Mouse (Mus musculus): ENCODE measurements around the gene Ldhb. TPM values are rescaled to one million over a fixed set of nuclear protein-coding genes. Genes with fewer than 3 reads are reported as not detected.

The Ldhb gene
- total and polyA plus RNA-seq, 3 experiments, result 2,197 to 3,232 (median 2,754) TPM

GRCm38 (mm10) chr6:142543648-142544047 lies 35.9 kb upstream of the Ldhb start:
- no peak overlapping the region for H3K27ac ChIP-seq
- H3K4me1 ChIP-seq (ENCODE audit: control insufficient read depth, insufficient read depth, low read length), result peaks cover 3% of the 10 kb centered on the region
- H3K4me3 ChIP-seq, result no peak overlapping the region
- H3K27me3 ChIP-seq (ENCODE audit: control insufficient read depth, insufficient read depth, low read length), result no peaks in the 10 kb centered on the region
- no peaks in the 10 kb centered on the region for H3K79me2 ChIP-seq (replicated peaks; ENCODE audit: control insufficient read depth, insufficient read depth, low read length)
- H3K36me3 ChIP-seq (ENCODE audit: control insufficient read depth, insufficient read depth, low read length), result no peaks in the 10 kb centered on the region; the same call in 1 of the 2 replicates
- TF ChIP-seq POLR2A (IDR thresholded peaks at IDR 0.05; ENCODE audit: insufficient read depth, low read depth, low read length) (no peak), CTCF (IDR thresholded peaks at IDR 0.05) (no peak), EP300 (IDR thresholded peaks at IDR 0.05; ENCODE audit: insufficient read depth, low read depth, low read length) (no peak)
- WGBS, result 42% methylated on average over 4 of the region's 4 CpGs
- H3K9ac ChIP-seq (ENCODE audit: low read depth, low read length), result no peak overlapping the region
- DNase-seq, result no peak
- intact Hi-C loops (cut with DNase I), result no loop called here

GRCm38 (mm10) chr6:142542800-142543175 lies 35.0 kb upstream of the Ldhb start:
- 73% methylated on average over 6 of the region's 6 CpGs for WGBS
- Histone ChIP-seq H3K27ac (no peak overlapping the region), H3K27me3 (ENCODE audit: control insufficient read depth, insufficient read depth, low read length) (no peaks in the 10 kb centered on the region), H3K4me1 (ENCODE audit: control insufficient read depth, insufficient read depth, low read length) (peaks cover 5% of the 10 kb centered on the region), H3K4me3 (no peak overlapping the region), H3K9ac (ENCODE audit: low read depth, low read length) (no peak overlapping the region), H3K79me2 (replicated peaks; ENCODE audit: control insufficient read depth, insufficient read depth, low read length) (no peaks in the 10 kb centered on the region), H3K36me3 (ENCODE audit: control insufficient read depth, insufficient read depth, low read length) (no peaks in the 10 kb centered on the region; the same call in 1 of the 2 replicates)
- TF ChIP-seq POLR2A (IDR thresholded peaks at IDR 0.05; ENCODE audit: insufficient read depth, low read depth, low read length) (no peak), CTCF (IDR thresholded peaks at IDR 0.05) (no peak), EP300 (IDR thresholded peaks at IDR 0.05; ENCODE audit: insufficient read depth, low read depth, low read length) (no peak)
- no peak for DNase-seq
- intact Hi-C loops (cut with DNase I), result no loop called here

DNA sequence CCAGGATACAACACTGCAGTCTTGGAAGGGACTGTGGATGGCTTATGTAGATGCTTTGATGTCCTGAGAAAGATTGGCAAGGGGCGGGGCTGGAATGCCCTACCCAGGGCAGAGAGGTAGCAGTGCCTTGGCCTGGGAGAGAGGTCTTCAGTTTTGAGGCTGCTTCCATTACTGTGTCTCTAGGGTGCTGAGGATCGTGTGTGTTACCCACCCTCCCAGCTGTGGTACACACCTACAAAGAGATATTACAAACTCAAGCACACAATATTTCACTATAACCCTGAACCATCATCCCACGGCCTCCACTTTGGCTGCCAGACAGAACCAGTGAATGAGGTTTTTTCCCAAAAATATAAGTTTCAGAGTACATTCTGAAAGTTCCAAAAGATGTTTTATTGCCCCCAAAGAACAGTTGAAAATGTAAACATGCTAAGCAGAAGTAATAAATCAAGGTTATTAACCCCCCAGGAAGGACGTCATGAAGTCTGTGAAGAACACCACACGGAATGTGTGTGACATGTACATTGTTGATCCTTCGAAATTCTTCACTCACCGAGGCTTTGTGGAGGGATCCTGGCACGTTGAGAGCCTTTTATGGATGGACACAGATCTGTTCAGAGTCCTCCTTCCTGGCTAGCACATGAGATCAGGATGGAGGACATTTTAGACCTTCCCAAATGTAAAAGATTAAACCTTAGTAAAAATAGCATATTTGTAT lies 34.5 kb upstream of the Ldhb start:
- TF ChIP-seq EP300 (IDR thresholded peaks at IDR 0.05; ENCODE audit: insufficient read depth, low read depth, low read length), result no peak
- no peak for TF ChIP-seq POLR2A (IDR thresholded peaks at IDR 0.05; ENCODE audit: insufficient read depth, low read depth, low read length)
- intact Hi-C loops (cut with DNase I), result no loop called here

GRCm38 (mm10) chr6:142540561-142541160 lies 32.9 kb upstream of the Ldhb start:
- H3K9ac ChIP-seq (ENCODE audit: low read depth, low read length), result no peak overlapping the region

More for the DNA sequence above, 34.5 kb upstream of the Ldhb start:
- no peak for DNase-seq
- Histone ChIP-seq H3K4me1 (ENCODE audit: control insufficient read depth, insufficient read depth, low read length) (peaks cover 5% of the 10 kb centered on the region), H3K27me3 (ENCODE audit: control insufficient read depth, insufficient read depth, low read length) (no peaks in the 10 kb centered on the region), H3K36me3 (ENCODE audit: control insufficient read depth, insufficient read depth, low read length) (no peaks in the 10 kb centered on the region; the same call in 1 of the 2 replicates), H3K79me2 (replicated peaks; ENCODE audit: control insufficient read depth, insufficient read depth, low read length) (no peaks in the 10 kb centered on the region), H3K9ac (ENCODE audit: low read depth, low read length) (no peak overlapping the region), H3K27ac (no peak overlapping the region), H3K4me3 (no peak overlapping the region)
- WGBS, result 85% methylated on average over 8 of the region's 8 CpGs

GRCm38 (mm10) chr6:142540131-142540530 lies 32.4 kb upstream of the Ldhb start:
- peaks cover 5% of the 10 kb centered on the region for H3K4me1 ChIP-seq (ENCODE audit: control insufficient read depth, insufficient read depth, low read length)
- 57% methylated on average over 5 of the region's 5 CpGs for WGBS
- no peak overlapping the region for H3K9ac ChIP-seq (ENCODE audit: low read depth, low read length)
- H3K79me2 ChIP-seq (replicated peaks; ENCODE audit: control insufficient read depth, insufficient read depth, low read length), result no peaks in the 10 kb centered on the region
- no peak for TF ChIP-seq EP300 (IDR thresholded peaks at IDR 0.05; ENCODE audit: insufficient read depth, low read depth, low read length)
- no peak for TF ChIP-seq CTCF (IDR thresholded peaks at IDR 0.05)
- no peak for TF ChIP-seq POLR2A (IDR thresholded peaks at IDR 0.05; ENCODE audit: insufficient read depth, low read depth, low read length)
- H3K27me3 ChIP-seq (ENCODE audit: control insufficient read depth, insufficient read depth, low read length), result no peaks in the 10 kb centered on the region
- H3K4me3 ChIP-seq, result no peak overlapping the region
- H3K27ac ChIP-seq, result peak overlapping the region; percentile 33; the same call in 1 of the 2 replicates
- no peaks in the 10 kb centered on the region; the same call in 1 of the 2 replicates for H3K36me3 ChIP-seq (ENCODE audit: control insufficient read depth, insufficient read depth, low read length)
- intact Hi-C loops (cut with DNase I), result no loop called here
- DNase-seq, result no peak

More at GRCm38 (mm10) chr6:142540561-142541160, 32.9 kb upstream of the Ldhb start:
- no peak for DNase-seq
- H3K79me2 ChIP-seq (replicated peaks; ENCODE audit: control insufficient read depth, insufficient read depth, low read length), result no peaks in the 10 kb centered on the region
- intact Hi-C loops (cut with DNase I), result no loop called here
- H3K27me3 ChIP-seq (ENCODE audit: control insufficient read depth, insufficient read depth, low read length), result no peaks in the 10 kb centered on the region
- H3K36me3 ChIP-seq (ENCODE audit: control insufficient read depth, insufficient read depth, low read length), result no peaks in the 10 kb centered on the region; the same call in 1 of the 2 replicates
- TF ChIP-seq POLR2A (IDR thresholded peaks at IDR 0.05; ENCODE audit: insufficient read depth, low read depth, low read length), result no peak
- no peak for TF ChIP-seq EP300 (IDR thresholded peaks at IDR 0.05; ENCODE audit: insufficient read depth, low read depth, low read length)
- no peak for TF ChIP-seq CTCF (IDR thresholded peaks at IDR 0.05)
- H3K27ac ChIP-seq, result peak overlapping the region; percentile 2; the same call in 1 of the 2 replicates
- H3K4me3 ChIP-seq, result no peak overlapping the region
- 68% methylated on average over 10 of the region's 10 CpGs for WGBS
- H3K4me1 ChIP-seq (ENCODE audit: control insufficient read depth, insufficient read depth, low read length), result peaks cover 5% of the 10 kb centered on the region

DNA sequence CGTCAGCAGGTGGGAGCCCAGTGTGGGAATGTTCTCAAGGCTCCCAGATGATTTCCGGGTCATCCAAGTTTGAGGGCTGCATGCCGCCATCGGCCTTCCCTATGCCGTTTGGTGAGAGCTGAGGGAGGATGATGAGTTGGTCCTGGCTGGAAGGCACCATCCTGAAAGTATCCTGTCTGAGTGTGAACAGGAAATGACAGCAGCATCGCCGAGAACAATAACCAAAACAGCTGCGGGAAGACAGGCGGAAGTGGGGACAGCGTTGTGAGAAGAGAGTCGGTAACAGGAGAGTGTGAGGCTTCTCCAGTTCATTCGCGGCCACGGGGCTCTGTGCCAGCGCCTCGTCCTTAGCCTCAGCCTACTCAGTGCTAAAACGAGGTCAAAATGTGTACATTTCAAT lies 30.7 kb upstream of the Ldhb start:
- Histone ChIP-seq H3K27me3 (ENCODE audit: control insufficient read depth, insufficient read depth, low read length) (no peaks in the 10 kb centered on the region), H3K79me2 (replicated peaks; ENCODE audit: control insufficient read depth, insufficient read depth, low read length) (no peaks in the 10 kb centered on the region), H3K4me3 (no peak overlapping the region), H3K27ac (peak overlapping the region; percentile 56), H3K36me3 (ENCODE audit: control insufficient read depth, insufficient read depth, low read length) (no peaks in the 10 kb centered on the region; the same call in 1 of the 2 replicates), H3K9ac (ENCODE audit: low read depth, low read length) (no peak overlapping the region), H3K4me1 (ENCODE audit: control insufficient read depth, insufficient read depth, low read length) (peaks cover 5% of the 10 kb centered on the region)
- intact Hi-C loops (cut with DNase I), result no loop called here
- peak; percentile 85 for TF ChIP-seq EP300 (IDR thresholded peaks at IDR 0.05; ENCODE audit: insufficient read depth, low read depth, low read length)
- 0 out of 2 replicates have a peak, but pooled peaks have one; percentile 20 for TF ChIP-seq POLR2A (IDR thresholded peaks at IDR 0.05; ENCODE audit: insufficient read depth, low read depth, low read length)
- TF ChIP-seq CTCF (IDR thresholded peaks at IDR 0.05), result no peak
- peak; percentile 46 to 70 for DNase-seq
- WGBS, result 27% methylated on average over 17 of the region's 17 CpGs

Measured in heart, adult 2 months (tissue).